Mouse (Mus musculus) kidney, embryonic 14.5 days (tissue): ENCODE results near the gene Disp1. TPM values are rescaled to one million over a fixed set of nuclear protein-coding genes. Genes with fewer than 3 reads are reported as not detected.

Experiments
- ATAC-seq: fragments of 200-750 bp; cut with Nextera tagmentation; 2 replicates; pipeline ENCODE4 v1.8.0; 2017; ENCODE audit warnings: moderate number of reproducible peaks, mild to moderate bottlenecking, moderate TSS enrichment, moderate library complexity; ENCODE audit not compliant: low FRiP score, low TSS enrichment
- H3K27ac ChIP-seq: fragments of 300-500 bp; sonication (generic); 2 replicates; pipeline ENCODE4 v1.5.1; 2014; ENCODE audit warnings: low read depth, mild to moderate bottlenecking, low read length, moderate library complexity, mixed read lengths
- H3K27me3 ChIP-seq: fragments of 300-500 bp; sonication (generic); 2 replicates; pipeline ENCODE4 v1.6.1; 2014; ENCODE audit warnings: mild to moderate bottlenecking, low read length; ENCODE audit not compliant: control insufficient read depth, insufficient read depth
- H3K36me3 ChIP-seq: fragments of 300-500 bp; sonication (generic); 2 replicates; pipeline ENCODE4 v1.6.1; 2014; ENCODE audit warnings: low read length, mixed read lengths; ENCODE audit not compliant: control insufficient read depth, insufficient read depth
- H3K4me1 ChIP-seq: fragments of 300-500 bp; sonication (generic); 2 replicates; pipeline ENCODE4 v1.6.1; 2014; ENCODE audit warnings: low read length, mixed read lengths; ENCODE audit not compliant: control insufficient read depth, insufficient read depth
- H3K4me2 ChIP-seq: fragments of 300-500 bp; sonication (generic); replicated peaks from 2 replicates; pipeline ENCODE4 v1.6.1; 2014; ENCODE audit warnings: low read depth, mild to moderate bottlenecking, low read length
- H3K4me3 ChIP-seq: fragments of 300-500 bp; sonication (generic); 2 replicates; pipeline ENCODE4 v1.5.1; 2014; ENCODE audit warnings: mild to moderate bottlenecking, low read length
- H3K9ac ChIP-seq: fragments of 300-500 bp; sonication (generic); 2 replicates; pipeline ENCODE4 v1.6.1; 2014; ENCODE audit warnings: low read depth, mild to moderate bottlenecking, low read length, moderate library complexity
- H3K9me3 ChIP-seq: fragments of 300-500 bp; sonication (generic); 2 replicates; pipeline ENCODE4 v1.6.1; 2016; ENCODE audit warnings: low read length; ENCODE audit not compliant: control insufficient read depth
- WGBS: fragments of 180-500 bp; shearing (Covaris S2); extraction: QIAGEN DNeasy Blood & Tissue Kit; methylation state at CpG from one replicate; pipeline ENCODE4 v1.1.7; 2014; 5-methylcytosine and 5-hydroxymethylcytosine counted together
- polyA plus RNA-seq: library from polyadenylated mRNA; unstranded; fragments of >200 nt; fragmentation: Nextera tagmentation; extraction: Ambion mirVana; gene quantifications from 2 replicates; pipeline ENCODE4 v1.2.1, GENCODE M21; 2014

The Disp1 gene
- polyA plus RNA-seq, 1 experiment from 2014 or later, result 16.9 TPM

DNA sequence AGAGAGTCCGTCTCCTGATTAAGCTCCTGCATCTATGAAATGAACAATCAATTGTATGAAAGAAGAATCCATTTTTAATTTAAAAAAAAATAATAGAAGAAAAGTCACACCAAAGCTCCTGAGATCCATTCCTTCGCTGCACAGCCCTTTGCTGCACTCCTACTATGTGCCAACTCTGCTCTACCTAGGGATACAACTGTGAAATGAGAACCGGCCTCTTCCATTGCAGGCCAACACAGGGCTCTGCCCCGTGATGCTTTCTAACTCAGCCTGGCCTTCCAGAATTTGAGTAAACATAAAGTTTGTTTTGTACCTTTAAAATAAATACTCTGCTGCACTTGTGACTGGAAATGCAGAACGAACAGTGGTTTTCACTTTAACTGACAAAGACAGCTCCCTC, 42.0 kb downstream of the Disp1 start:
- H3K27ac ChIP-seq, result no peak overlapping the region

DNA sequence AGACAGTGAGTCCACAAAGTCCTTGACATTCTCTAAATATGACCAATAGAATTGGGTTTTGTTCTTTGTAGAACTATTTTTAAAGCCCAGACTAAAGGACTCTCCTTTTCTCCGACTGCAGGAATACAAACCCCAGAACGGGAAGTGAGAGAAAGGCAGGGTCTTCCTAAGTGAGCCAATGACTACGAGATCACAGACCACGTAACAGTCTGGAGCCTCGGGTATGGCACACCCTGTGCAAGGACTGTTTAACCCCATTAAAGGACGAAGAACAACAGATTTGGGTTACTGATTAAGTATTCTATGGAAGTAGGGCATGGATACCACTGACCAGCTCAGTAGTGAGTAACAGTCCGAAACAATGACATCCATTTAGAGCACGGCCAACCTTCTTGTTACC, 46.1 kb downstream of the Disp1 start:
- Histone ChIP-seq H3K4me1 (peaks cover 5% of the 10 kb centered on the region; the same call in 1 of the 2 replicates), H3K36me3 (no peaks in the 10 kb centered on the region), H3K27ac (no peak overlapping the region), H3K9me3 (no peaks in the 10 kb centered on the region), H3K27me3 (no peaks in the 10 kb centered on the region), H3K9ac (no peak overlapping the region), H3K4me2 (no peak overlapping the region), H3K4me3 (no peak overlapping the region)
- ATAC-seq, result no peak
- 80% methylated on average over 8 of the region's 8 CpGs for WGBS

More for the DNA sequence above, 42.0 kb downstream of the Disp1 start:
- Histone ChIP-seq H3K9me3 (no peaks in the 10 kb centered on the region), H3K27me3 (no peaks in the 10 kb centered on the region), H3K36me3 (no peaks in the 10 kb centered on the region), H3K9ac (no peak overlapping the region), H3K4me3 (no peak overlapping the region), H3K4me2 (no peak overlapping the region), H3K4me1 (0 out of 2 replicates have a peak, but pooled peaks cover 3% of the 10 kb centered on the region)
- WGBS, result 82% methylated on average over 5 of the region's 5 CpGs
- no peak for ATAC-seq

DNA sequence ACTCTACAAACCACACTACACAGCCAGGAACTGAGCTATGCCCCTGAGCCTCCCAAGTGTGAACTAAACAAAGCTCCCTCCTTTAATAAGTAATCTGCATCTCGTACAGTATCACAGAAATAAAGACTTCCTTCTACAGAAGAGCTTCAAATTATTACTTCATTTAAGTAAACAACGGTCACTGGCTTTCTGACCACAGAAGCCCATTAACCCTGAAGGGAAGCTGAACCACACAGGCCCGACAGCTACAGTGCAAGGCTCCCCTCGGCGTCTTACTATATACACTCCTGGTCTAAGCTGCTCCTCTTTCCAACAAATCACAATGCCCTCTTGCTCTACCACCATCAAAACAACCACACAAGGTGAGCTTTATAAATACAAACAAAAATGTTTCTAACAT, 50.2 kb downstream of the Disp1 start:
- Histone ChIP-seq H3K4me1 (peaks cover 11% of the 10 kb centered on the region), H3K9me3 (no peaks in the 10 kb centered on the region), H3K36me3 (no peaks in the 10 kb centered on the region), H3K4me2 (no peak overlapping the region), H3K27ac (no peak overlapping the region), H3K9ac (no peak overlapping the region), H3K4me3 (no peak overlapping the region), H3K27me3 (no peaks in the 10 kb centered on the region)
- ATAC-seq, result no peak
- 65% methylated on average over 5 of the region's 5 CpGs for WGBS

DNA sequence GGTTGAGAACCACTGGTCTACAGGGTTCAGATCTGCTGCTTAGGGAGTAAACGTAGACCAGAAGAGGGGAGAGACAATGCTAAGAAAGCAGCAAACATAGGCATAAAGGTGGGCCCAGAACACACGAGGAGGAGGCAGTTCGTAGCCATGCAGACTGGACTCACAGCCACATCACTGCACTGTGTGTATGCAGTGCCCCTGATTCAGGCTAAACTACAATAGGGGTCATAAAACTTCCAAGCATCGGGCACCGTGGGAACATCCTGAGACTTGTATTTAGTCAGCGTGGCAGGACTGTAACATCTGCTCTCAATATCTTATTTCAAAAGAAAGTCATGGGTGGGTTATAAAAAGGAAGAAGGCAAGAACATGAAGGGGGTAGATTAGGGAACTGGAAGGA, 52.9 kb downstream of the Disp1 start:
- Histone ChIP-seq H3K4me2 (no peak overlapping the region), H3K27ac (peak overlapping the region; percentile 44; the same call in 1 of the 2 replicates), H3K36me3 (no peaks in the 10 kb centered on the region), H3K4me3 (no peak overlapping the region), H3K27me3 (no peaks in the 10 kb centered on the region), H3K9ac (no peak overlapping the region), H3K9me3 (no peaks in the 10 kb centered on the region), H3K4me1 (peaks cover 22% of the 10 kb centered on the region)
- 23% methylated on average over 6 of the region's 6 CpGs for WGBS
- ATAC-seq, result peak; percentile 84

DNA sequence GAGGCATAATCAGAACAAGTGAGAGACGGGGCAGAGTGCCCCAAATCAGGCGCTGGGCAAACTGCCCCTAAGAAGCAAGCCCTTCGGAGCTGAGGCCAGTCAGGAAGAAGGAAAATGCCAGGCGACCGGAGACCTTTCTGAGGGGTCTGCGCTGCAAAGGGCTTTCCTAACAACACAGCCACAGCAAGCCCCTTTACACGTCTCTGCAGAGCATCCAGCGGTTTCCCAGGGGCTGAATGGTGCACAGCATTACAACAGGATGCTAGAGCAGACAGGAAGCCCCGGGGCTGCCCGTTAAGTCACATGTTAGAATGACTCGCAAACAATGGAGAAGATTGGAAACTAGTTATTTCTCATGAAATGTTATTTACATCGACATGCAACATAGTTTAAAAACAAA, 53.5 kb downstream of the Disp1 start:
- WGBS, result 61% methylated on average over 12 of the region's 12 CpGs
- ATAC-seq, result no peak
- Histone ChIP-seq H3K9me3 (no peaks in the 10 kb centered on the region), H3K4me1 (peaks cover 22% of the 10 kb centered on the region), H3K4me2 (no peak overlapping the region), H3K9ac (no peak overlapping the region), H3K27me3 (no peaks in the 10 kb centered on the region), H3K27ac (peak overlapping the region; percentile 44; the same call in 1 of the 2 replicates), H3K36me3 (no peaks in the 10 kb centered on the region), H3K4me3 (no peak overlapping the region)

DNA sequence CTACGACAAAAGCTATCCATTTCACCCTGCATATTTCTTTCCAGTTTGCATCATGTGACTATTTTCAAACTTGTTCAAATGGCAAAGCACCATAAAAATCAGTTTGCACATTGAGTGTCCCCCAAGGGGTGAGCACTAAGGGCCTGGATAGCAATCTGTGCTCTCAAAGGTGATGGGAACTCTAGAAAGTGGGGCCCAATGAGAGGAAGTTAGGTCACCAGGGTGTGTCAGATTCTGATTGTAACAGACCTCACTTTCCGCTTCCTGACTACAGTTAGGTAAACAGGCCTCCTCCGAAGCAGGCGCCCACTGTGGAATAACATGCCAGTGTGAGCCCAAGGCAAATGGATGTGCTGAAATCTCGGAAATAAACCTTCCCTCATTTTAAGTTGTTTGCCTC, 54.6 kb downstream of the Disp1 start:
- Histone ChIP-seq H3K36me3 (no peaks in the 10 kb centered on the region), H3K27ac (no peak overlapping the region), H3K4me2 (no peak overlapping the region), H3K9ac (no peak overlapping the region), H3K27me3 (no peaks in the 10 kb centered on the region), H3K4me3 (no peak overlapping the region), H3K4me1 (peaks cover 20% of the 10 kb centered on the region), H3K9me3 (no peaks in the 10 kb centered on the region)
- no peak for ATAC-seq
- WGBS, result 71% methylated on average over 5 of the region's 5 CpGs

DNA sequence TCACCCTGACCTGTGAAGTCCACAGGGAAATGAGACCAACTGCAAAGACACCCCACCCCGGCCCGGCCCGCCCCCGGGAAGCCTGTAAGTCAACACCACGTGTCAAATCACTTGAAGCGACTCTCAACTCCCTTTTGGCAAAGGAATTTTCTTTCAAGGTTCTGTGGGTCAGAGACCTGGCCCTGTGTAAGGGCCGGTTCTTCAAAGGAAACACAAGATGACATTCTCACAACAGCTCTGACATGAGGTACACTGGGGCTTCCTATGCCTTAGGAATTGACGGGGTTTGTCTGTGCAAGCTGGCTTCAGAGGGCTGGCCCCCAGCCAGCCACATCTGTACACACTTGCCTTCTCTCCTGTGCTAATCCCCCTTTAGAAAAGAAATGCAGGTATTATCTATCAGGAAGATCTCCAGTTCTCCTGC, 56.7 kb downstream of the Disp1 start:
- H3K27ac ChIP-seq, result no peak overlapping the region; the same call in 1 of the 2 replicates
- H3K9ac ChIP-seq, result no peak overlapping the region
- peaks cover 15% of the 10 kb centered on the region; the same call in 1 of the 2 replicates for H3K4me1 ChIP-seq
- H3K4me3 ChIP-seq, result no peak overlapping the region
- ATAC-seq, result peak; percentile 75
- no peak overlapping the region for H3K4me2 ChIP-seq
- H3K36me3 ChIP-seq, result no peaks in the 10 kb centered on the region
- no peaks in the 10 kb centered on the region for H3K9me3 ChIP-seq
- no peaks in the 10 kb centered on the region for H3K27me3 ChIP-seq
- WGBS, result 10% methylated on average over 8 of the region's 8 CpGs

DNA sequence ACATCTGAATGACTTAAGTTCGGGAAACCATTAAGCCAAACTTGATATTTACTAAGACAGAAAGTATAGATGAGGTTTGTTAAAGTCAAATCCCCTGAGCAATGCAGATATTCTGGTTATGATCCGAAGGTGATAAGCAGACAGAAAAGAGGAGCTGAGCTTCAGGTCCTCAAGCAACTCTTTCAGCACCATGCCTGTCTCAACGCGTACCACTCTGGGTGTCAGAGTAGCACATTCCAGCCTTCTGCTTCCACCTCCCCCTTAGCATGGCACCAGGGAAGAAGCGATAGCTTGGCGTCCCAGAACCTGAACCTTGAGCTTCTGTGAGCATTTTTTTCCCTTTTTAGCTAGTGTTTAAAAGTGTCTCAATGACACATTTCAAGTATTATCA, 57.1 kb downstream of the Disp1 start:
- Histone ChIP-seq H3K36me3 (no peaks in the 10 kb centered on the region), H3K4me2 (no peak overlapping the region), H3K9me3 (no peaks in the 10 kb centered on the region), H3K27ac (peak overlapping the region; percentile 33; the same call in 1 of the 2 replicates), H3K4me1 (peaks cover 11% of the 10 kb centered on the region; the same call in 1 of the 2 replicates), H3K27me3 (no peaks in the 10 kb centered on the region), H3K4me3 (no peak overlapping the region), H3K9ac (no peak overlapping the region)
- WGBS, result 40% methylated on average over 6 of the region's 6 CpGs
- no peak for ATAC-seq

DNA sequence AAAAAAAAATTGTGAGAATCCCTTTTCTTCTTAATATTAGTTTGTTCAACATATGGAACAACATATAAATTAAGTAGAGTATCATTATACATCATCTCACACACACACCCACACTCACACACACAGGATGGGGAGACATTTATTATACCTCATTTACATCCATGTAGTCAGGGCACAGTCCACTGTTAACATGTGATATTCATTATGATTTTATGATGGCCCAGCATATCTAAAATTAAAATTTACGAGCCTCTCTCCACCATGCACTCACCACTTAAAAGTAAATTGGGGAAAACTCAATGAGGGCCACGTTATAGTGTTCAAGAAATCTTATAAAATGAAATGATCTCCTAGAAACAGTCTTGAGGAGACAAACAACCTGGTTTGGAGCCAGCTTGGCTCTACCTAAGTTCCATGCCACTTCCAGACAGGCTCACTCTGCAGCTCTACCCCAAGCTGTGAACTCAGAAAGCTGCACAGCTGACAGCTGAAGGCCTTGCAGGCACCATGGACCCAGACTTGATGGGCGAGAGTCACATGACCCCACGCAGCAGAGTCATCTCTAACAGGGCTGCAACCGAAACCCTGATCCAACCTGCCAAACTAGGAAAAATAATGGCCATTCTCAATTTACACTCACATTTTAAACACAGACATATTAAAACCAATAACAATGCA, 57.7 kb downstream of the Disp1 start:
- Histone ChIP-seq H3K9ac (no peak overlapping the region), H3K4me2 (no peak overlapping the region), H3K4me3 (no peak overlapping the region), H3K27ac (no peak overlapping the region), H3K36me3 (no peaks in the 10 kb centered on the region), H3K4me1 (peaks cover 11% of the 10 kb centered on the region; the same call in 1 of the 2 replicates), H3K27me3 (no peaks in the 10 kb centered on the region), H3K9me3 (no peaks in the 10 kb centered on the region)
- WGBS, result 57% methylated on average over 5 of the region's 5 CpGs
- ATAC-seq, result no peak
